Mouse (Mus musculus) thymus, postnatal 25 days (tissue): ENCODE measurements around the gene Ccdc171.
"Not testable (repeated sequence)": the region's sequence is repeated elsewhere in the genome, so short reads cannot be mapped to it uniquely, and the experiment has no call there.

Experiments used
- DNase-seq: peaks from one replicate; pipeline ENCODE4 v3.0.0; 2022

Ccdc171 gene

DNA sequence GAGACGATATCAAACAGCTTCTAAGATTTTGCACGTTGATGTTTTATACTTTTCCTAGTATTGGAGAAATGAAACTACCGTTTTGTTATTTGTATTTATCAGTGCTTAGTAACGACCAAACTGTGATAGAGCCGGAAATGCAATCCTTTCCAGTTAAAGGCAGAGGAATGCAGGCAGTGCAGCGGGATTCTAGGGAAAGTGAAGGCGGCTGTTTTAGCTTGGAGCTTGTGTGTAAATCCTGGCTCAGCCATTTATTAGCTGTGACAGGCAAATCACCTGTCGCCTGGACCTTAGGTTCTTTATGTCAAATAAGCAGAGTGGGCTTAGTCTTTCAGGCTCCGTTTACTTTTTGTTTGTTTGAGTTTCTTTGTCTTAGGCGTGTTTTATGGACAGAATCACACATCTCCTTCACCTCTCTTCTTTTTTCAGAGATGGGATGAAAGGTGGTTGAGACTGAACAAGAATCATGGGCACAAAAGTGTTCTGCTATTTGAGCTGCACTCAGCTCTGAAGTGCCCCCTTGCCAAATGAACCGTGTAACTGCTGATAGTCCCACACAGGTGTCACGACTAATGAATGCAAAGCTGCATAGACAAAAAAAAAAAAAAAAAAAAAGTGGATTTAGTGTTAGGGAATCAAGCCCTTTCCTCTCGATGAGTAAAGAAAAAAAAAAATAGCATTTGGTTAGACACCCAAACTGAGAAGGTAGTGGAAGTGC, 1.1 kb downstream of the Ccdc171 start:
- DNase-seq: no peak

DNA sequence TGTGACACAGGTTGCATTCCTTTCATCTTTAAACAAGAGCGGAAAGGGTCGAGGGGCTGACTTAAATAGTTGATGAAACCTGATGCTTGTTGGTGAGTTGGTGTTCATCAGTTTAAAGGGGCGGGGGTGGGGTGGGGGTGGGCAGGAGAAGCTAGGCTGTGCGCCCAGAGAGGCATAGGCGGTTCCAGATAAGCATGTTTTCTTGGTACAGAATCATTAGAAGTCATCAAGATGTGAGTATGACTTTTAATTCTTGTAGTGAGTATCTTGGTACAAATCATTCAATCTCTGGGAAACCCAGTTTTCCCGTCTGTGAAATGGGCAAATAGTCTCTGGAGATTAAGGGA, 1.6 kb downstream of the Ccdc171 start:
- no peak for DNase-seq

DNA sequence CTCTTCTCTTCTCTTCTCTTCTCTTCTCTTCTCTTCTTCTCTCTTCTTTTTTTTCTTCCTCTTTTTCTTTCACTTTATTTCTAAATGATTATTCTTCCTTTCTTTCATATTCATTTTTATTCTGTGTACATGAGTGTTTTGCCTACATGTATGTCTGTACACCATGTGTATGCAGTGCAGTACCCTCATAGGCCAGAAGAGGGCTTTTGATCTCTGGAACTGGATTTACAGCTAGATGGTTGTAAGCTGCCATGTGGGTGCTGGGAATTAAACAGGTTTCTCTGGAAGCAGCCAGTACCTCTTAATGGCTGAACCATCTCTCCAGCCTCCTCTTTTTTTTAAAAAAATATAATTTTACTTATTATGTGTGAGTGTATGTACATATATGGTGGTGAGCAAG, 2.6 kb downstream of the Ccdc171 start:
- peak; percentile 67 for DNase-seq

DNA sequence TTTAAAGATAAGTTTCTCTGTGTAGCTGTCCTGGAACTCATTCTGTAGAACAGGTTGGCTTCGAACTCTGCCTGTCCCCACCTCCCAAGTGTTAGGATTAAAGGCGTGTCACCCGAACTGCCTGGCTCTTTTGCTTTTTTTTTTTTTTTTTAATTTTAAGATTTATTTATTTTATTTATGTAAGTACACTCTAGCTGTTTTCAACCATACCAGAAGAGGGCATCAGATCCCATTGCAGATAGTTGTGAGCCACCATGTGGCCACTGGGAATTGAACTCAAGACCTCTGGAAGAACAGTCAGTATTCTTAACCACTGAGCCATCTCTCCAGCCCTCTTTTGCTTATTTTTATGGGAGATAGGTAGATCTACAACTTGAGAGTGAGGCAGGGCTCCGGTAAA, 4.7 kb downstream of the Ccdc171 start:
- not testable (repeated sequence) for DNase-seq

DNA sequence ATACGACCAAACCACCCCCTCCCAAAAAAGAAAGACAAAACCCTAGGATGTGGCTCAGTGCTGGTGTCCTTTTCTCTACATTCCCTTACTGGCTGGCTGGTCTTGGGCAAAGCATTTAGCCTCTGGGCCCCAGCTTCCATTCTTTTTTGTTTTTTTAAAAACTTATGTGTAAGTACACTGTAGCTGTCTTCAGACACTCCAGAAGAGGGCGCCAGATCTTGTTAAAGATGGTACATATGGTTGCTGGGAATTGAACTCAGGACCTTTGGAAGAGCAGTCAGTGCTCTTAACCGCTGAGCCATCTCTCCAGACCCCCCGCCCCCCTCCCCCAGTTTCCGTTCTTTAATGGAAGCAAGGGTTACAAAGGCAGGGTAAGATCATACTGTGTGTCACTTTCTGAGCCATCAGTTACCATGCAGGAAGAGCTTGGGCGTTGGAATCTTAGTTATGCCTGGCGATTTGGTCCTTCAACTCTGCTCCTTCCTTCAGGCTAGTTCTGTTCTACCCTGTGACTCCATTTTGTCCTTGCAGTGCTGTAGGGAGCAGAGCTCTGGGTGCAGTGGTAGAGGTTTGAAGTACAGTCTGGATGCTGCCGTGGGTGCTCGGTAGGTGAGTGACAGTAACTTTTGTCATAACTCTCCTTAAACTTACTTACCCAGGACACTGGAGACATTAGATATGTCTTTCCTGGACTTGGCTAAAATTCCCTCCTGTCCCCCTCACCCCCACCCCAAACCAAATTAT, 8.0 kb downstream of the Ccdc171 start:
- no peak for DNase-seq

DNA sequence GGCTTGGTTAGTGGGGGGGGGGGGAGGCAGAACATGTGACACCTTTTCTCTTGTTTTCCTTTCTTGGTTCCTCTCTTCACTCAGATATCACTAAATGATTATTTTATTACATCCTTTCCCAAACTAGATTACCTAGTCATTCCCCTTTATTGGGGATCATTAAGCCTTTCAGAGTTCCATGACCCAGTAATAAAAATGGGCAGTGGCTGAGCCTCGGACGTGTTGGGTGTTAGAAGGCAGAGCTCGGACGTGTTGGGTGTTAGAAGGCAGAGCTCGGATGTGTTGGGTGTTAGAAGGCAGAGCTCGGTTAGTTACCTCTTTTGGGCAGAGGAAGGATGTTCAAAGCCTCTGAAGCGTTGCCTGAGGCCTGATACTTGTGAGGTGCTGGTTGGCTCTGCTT, 8.7 kb downstream of the Ccdc171 start:
- no peak for DNase-seq

DNA sequence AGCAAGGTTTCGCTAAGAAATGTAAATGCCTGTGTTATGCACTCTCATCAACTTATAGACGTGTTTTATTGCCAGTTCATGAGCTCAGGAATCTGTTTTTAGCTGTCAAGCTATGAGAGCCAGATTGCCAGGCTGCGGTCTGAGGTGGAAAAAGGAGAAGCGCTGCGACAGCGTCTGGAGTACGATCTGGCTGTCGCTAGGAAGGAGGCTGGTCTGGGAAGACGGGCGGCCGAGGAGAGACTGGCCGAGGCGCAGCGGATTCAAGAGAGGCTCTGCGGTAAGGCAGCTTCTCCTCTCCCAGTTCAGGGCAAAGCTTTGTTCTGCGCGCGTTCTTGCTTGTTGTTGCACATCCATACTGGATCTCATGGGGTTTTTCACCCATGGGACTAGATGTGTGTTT, 24.2 kb downstream of the Ccdc171 start:
- no peak for DNase-seq

DNA sequence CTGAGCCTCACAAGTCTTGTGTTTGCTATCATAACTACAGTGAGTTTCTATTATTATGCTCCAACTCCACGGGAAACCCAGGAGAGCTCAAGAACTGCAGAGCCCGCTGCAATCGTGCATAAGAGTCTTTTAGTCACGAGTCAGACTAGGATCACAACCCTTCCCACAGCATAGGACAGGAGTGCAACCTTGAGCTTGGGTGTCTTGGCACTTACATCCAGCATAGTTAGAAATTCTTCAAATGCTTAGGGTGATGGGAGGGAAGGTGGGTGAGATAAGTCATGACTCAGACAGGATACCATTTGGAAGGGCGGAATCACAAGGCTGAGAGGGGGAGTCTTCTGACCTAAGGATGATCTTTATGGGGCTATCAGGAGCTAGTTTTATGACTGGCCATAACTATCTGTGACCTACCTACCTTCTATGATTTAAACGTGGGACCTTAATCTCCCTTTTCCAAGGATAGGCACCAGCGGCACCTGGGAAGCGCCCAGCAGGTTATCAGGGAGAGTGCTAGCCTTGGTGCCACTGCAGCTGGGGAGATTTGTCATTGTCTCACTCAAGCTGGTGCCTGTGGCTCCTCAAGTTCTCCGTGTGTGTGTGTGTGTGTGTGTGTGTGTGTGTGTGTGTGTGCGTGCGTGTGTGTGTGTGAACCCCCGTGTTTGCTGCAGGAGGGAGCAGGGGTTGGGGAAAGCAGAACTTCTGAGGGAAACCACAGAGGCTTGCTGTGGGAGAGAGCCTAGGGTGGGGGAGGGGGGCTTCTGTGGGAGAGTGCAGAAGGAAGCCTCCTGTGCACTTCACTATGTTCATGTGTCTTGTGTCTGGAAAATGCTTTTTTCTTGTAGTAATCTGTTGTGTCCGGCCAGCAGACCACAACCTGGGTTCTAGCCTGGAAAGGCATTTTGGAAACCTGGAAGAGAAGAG, 42.1 kb downstream of the Ccdc171 start:
- peak; percentile 49 for DNase-seq

DNA sequence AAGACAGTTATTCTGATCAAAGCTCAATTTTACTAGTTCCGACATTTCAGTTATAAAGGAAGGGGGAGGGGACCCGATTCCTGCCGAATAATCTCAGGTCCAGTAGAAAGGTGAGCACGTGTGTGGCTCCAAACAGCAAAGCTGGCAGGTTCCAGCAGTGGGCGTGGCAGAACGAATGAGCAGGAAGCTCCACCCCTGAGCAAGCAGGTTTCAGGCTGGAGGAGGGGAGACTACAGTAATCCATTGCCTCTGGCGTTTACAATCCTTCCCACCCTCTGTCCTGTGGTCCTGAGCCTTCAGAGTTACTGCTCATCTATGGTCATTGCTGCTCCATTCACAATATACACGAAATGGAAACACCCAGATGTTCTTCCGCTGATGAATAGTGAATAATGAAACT, 42.8 kb downstream of the Ccdc171 start:
- peak; percentile 61 for DNase-seq

DNA sequence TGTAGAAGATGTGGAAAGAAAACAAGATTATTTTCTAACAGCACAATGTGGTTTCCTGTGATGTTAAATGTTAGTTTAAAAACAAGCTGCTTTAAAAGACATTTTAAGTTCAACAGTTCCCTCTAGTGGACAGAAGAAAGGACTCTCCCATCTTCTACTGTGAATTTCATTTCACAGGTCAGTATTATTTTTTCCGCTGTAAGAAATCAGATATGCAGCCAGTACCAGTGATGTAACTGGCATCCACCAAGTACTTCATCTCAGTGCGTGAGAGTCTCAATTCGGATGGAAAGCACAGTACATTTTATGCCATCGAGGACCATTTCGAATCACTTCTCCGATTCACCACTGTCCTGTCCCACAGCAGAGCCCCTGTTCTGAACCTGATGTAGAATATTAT, 45.2 kb downstream of the Ccdc171 start:
- DNase-seq: no peak

DNA sequence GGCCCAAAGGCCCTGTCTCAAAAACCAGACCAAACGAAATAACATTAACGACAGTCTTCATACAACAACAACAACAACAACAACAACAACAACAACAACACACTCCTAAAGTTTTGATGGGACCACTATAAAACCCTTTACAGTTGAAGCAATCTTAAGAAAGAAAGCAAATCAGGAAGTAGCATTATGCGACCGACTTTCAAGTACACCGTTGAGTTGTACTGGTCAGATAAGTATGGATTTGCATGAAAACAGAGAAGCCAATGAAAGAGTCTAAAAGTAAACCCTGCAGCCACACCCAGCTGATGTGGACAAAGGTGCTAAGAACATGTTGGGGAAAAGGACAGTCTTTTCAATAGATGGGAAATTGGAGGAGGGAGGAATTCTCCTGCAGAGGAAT, 45.7 kb downstream of the Ccdc171 start:
- no peak for DNase-seq

DNA sequence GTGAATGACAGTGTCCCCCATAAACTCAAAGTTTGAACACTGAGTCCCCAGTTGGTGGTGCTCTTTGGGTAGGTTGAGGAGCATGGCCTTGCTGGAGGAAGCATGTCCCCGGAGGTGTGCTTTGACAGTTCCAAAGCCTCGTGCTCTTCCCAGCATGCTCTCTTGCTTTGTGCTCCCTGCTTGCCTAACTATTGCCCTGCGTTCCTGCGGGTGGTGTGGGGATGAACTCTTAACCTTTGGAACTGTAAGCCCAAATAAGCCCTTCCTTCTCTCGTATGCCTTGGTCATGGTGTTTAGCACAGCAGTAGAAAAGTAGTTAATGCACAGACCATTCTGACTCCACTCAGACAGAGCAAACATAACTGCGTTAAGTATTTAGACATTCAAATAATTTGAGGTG, 47.2 kb downstream of the Ccdc171 start:
- no peak for DNase-seq

DNA sequence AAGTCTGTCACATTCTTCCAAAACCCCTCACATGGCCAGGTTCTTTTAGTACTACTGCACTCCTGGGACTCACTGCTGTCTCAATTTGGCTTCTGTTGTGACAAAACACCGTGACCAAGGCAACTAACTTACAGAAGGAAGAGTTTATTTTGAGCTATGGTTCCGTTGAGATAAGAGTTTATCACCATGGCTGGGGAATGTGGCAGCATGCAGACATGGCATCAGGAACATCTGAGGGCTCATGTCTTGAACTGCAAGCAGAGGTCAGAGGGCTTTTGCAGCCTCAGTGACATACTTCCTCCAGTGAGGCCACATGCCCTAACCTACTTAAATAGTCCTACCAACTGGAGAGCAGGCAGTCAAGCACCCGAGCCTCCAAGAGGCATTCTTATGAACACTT, 51.0 kb downstream of the Ccdc171 start:
- DNase-seq: no peak

DNA sequence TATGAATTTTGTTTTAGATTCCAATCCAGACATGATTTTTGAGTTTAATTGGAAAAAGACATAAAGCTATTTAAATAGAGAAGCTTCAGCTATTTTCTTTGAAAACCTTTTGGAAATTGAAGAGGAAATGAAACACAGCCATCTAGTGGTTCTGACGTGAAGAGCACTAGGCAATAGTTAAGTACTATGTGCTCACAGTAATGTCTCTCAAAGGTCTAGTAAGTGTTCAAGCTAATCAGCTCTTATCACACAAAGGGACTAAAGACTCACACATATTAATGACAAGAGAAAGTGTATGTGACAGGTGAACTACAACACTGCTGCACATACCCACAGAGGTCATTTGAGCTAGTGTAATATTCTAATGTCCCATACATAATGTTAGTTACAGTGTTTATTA, 54.8 kb downstream of the Ccdc171 start:
- no peak for DNase-seq

DNA sequence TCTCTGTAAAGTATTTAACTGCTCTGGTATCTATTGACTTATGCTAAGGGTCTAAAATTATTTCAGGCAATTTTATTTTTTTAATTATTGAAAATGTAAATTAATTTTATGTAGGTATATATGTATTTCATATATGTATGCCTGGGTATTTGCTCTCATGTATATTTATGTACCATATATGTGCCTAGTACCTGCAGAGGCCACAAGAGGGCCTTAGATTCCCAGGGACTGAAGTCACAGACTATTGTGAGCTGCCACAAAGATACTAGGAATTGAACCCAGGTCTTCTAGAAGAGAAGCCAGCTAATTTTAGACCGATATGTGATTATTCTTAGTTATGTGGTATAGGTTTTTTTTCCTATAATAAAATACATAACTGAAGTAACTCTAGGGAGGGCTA, 62.2 kb downstream of the Ccdc171 start:
- no peak for DNase-seq

DNA sequence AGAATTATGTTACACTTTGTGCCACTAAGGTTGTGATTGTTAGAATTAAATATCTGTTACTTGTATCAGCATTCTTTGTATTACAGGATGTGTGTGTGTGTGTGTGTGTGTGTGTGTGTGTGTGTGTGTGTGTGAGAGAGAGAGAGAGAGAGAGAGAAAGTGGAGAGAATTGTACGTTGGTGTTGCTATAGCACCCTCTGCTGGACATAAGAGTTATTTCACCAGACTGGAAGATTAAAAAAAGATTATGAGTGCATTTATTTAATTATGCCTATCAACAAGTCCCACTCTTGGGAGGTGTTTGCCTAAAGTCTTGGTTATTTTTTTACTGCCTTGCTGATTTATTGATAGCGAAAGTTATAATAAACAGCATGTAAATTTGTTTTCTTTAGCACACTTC, 71.1 kb downstream of the Ccdc171 start:
- no peak for DNase-seq

DNA sequence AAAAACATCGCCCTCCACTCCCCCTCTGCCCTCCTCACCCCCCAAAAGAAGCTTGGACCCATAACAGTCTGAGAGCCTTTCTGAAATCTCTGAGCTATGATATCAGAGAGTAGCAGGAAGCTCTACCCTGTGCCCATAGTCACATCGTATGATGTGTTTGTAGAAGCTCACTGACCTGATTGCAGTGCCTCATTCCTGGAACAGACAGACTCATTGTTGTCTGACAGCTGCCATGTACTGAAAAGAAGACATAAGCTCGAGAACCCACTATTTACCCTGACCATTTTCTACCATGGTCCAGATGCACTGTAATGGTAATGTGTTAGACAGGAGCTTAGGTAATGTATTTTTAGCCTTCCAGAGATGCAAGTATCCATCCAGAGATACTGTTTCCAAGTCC, 85.8 kb downstream of the Ccdc171 start:
- DNase-seq: no peak

DNA sequence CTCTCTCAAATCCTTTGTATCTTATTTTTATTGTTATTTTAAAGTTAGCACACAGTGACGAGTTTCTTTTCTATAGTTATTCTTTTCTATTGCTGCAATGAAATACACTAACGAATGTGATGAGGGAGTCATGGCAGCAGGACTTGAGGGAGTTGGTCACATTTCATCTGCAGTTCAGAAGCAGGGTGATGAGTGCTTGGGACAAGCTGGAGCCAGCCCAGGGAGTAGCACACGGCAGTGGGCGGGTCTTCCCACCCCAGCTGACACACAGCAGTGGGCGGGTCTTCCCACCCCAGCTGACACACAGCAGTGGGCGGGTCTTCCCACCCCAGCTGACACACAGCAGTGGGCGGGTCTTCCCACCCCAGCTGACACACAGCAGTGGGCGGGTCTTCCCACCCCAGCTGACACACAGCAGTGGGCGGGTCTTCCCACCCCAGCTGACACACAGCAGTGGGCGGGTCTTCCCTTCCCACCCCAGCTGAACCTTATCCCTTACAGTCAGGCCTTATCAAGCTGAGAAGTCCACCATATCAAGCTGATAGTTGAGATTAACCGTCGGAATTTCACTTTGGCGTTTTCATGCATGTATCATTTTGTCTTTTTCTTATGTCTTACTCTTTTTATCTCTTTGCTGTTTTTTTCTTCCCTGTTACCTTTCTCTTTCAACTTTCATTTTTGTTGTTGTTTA, 97.8 kb downstream of the Ccdc171 start:
- DNase-seq: not testable (repeated sequence)

DNA sequence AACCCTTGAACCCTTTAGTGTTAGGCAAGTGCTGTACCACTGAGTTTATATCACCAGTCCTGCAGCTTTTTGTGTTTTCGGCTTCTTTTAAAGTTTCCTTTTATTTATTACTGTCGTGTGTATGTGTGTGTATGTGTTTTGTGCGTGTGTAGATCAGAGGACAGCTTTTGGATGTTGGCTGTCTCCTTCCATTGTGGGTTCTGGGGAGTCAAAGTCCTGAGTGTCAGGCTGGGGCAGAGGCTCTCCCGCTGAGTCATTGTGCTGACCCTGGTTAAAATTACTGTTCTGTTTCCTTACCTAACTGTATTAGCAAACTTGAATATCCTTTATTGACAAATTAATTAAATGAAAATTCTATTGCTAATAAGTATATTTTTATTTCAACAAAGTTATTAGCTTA, 98.4 kb downstream of the Ccdc171 start:
- DNase-seq: no peak

DNA sequence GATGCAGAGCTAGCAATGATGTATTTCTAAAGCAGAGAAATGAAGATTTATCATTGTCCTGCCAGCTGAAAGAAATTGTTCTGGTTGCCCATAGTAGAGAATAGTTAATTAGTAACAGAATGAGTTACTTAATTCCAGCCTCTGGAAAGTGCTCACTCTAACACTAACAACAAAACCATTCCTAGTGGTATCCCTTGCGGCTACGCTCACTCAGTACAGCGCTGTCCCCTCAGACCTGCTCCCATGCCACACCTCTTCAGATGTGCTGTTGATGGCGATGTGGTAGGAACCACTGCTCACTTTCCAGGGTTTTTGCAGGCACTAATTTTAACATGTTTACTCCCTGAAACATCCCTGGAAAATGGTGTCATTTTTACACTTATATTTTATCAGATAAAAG, 126.1 kb downstream of the Ccdc171 start:
- DNase-seq: no peak

DNA sequence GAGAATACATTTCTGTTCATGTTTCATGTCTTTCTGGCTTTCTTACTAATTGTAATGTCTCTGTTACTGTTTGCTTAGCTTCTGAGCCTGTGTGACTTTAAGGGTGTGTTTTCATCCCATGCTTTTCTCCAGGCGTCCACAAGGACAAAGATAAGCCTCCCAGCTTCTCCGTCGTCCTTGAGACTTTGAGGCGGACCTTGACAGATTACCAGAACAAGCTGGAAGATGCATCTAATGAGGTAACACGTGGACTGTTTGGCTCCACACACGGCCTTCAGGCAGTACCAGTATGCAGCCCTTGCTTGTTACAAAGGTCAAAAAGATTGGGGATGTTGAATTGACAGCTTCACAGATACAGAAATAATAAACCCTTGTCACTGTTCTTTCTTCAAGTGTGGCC, 130.1 kb downstream of the Ccdc171 start:
- no peak for DNase-seq

DNA sequence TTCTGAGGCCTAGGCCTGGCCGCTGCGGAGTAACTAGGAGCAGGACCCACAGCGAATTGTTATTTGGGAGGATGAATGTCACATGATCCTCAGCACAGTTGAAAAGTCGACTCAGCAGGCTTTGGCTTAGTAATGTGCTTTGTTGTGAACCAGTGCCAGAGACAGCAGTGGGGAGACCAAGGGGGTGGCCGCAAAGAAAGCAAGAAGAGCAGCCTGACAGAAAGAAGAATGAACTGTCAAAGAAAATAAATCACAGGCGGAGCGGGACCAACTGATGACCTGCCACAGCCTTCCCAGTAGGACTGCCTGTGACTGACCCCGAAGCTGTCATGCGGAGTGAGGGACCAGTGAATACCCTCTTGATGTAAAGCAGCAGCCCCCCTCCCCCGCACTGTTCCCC, 131.2 kb downstream of the Ccdc171 start:
- no peak for DNase-seq

DNA sequence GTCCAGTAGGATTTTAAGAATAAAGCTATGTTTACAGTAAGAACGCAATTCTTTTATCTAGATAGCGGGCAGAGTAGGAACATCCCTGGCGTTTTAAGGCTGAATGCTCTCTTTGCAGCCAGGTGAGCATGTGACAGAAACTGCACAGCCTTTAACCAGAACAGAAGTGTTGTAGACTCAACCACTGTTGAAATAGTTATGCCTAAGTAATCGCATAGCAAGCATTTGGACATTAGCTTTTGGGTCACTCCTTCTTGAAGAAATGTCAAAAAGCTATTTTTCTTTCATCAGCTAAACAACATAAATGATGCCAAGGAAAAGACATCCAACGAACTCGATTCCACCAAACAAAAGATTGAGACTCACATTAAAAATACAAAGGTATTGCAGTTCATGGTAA, 131.7 kb downstream of the Ccdc171 start:
- no peak for DNase-seq
